Mouse (Mus musculus): ENCODE data around the gene Epha8. TPM values are rescaled to one million over a fixed set of nuclear protein-coding genes. Genes with fewer than 3 reads are reported as not detected.

Epha8 gene
- total RNA-seq (2022) = under 1 TPM; 0.23 to 0.86 (median 0.59) TPM

GRCm38 (mm10) chr4:136956751-136957446, at the start of gene Epha8:
Gene Epha8, minus strand, starts transcription at chr4:136956816.
- no peak for DNase-seq

- no peak for DNase-seq
These were observed 45.2 kb upstream of the Epha8 start for GRCm38 (mm10) chr4:137001825-137002224.

GRCm38 (mm10) chr4:137001020-137001419, 44.4 kb upstream of the Epha8 start:
- no peak for DNase-seq

GRCm38 (mm10) chr4:136998371-136998770, 41.8 kb upstream of the Epha8 start:
- DNase-seq = no peak

GRCm38 (mm10) chr4:136997723-136998345, 41.2 kb upstream of the Epha8 start:
- no peak for DNase-seq

GRCm38 (mm10) chr4:136996933-136997332, 40.3 kb upstream of the Epha8 start:
- no peak for DNase-seq

- DNase-seq = no peak
These were observed 38.7 kb upstream of the Epha8 start for GRCm38 (mm10) chr4:136995361-136995760.

GRCm38 (mm10) chr4:136981993-136982695, 25.5 kb upstream of the Epha8 start:
- no peak for DNase-seq

GRCm38 (mm10) chr4:136981347-136981746, 24.7 kb upstream of the Epha8 start:
- DNase-seq = peak; percentile 78

- DNase-seq = no peak
These were observed 24.3 kb upstream of the Epha8 start for GRCm38 (mm10) chr4:136980921-136981320.

- no peak for DNase-seq
These were observed 20.6 kb upstream of the Epha8 start for GRCm38 (mm10) chr4:136977244-136977643.

GRCm38 (mm10) chr4:136970939-136971338, 14.3 kb upstream of the Epha8 start:
- DNase-seq = no peak

- DNase-seq = no peak
These were observed 13.1 kb upstream of the Epha8 start for GRCm38 (mm10) chr4:136969503-136970276.

- DNase-seq = no peak
These were observed 12.5 kb upstream of the Epha8 start for GRCm38 (mm10) chr4:136969096-136969495.

- DNase-seq = no peak
These were observed 10.9 kb upstream of the Epha8 start for GRCm38 (mm10) chr4:136967511-136967910.

GRCm38 (mm10) chr4:136966493-136967390, 10.1 kb upstream of the Epha8 start:
- DNase-seq = no peak

- no peak for DNase-seq
These were observed 8.4 kb upstream of the Epha8 start for GRCm38 (mm10) chr4:136964990-136965421.

- DNase-seq = no peak
These were observed 5.8 kb upstream of the Epha8 start for GRCm38 (mm10) chr4:136962447-136962846.

- no peak for DNase-seq
These were observed 5.1 kb upstream of the Epha8 start for GRCm38 (mm10) chr4:136961642-136962285.

- no peak for DNase-seq
These were observed 4.0 kb upstream of the Epha8 start for GRCm38 (mm10) chr4:136960581-136960980.

GRCm38 (mm10) chr4:136960068-136960467, 3.5 kb upstream of the Epha8 start:
- no peak for DNase-seq

Data from adrenal gland, adult 8-10 months (tissue).